Mouse (Mus musculus): ENCODE results near the gene Abcc8.

The Abcc8 gene

DNA sequence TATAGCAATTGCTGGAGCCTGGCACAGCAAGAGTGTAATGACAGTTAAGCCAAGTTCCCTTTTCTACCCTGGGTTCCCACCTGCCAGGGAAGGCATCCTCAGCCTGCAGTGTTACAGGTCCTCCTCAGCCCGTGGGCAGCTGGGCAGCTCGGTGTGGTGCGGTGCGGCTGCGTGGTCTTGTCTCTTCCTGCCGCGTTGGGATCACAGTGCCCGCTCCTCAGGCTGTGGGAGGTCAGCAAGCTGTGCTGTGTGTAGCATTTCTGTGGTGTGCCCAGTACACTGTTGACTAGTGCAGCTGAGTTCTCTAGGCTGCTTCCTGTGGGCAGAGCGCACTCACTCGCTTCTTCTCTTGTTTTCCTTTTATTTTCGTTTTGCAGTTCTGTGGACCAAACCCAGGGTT, 121.0 kb downstream of the Abcc8 start:
- TF ChIP-seq GATA4 (IDR thresholded peaks at IDR 0.05; ENCODE audit: insufficient replicate concordance, low read length): no peak
